In genomic region chr5:85729613-85730012, GRCm38 (mm10) we compare ENCODE assay signal across 24 mouse cellular contexts.
DNase-seq lines count a peak whose midpoint lies in the region; ATAC-seq and TF ChIP-seq lines count a peak whose summit lies in the region.
"Had no signal": no experiment of that assay in that cellular context is flagged by ENCODE, and none has a peak within 500 bp of the region (broad histone marks: within the 10 kb centered on the region; RNA-seq: fewer than 3 reads in every experiment).

No protein-coding gene starts in this region.

- TF ChIP-seq POLR2A in brain, embryonic 14.5 days (IDR thresholded peaks at IDR 0.05; ENCODE audit: borderline replicate concordance, extremely low read depth, insufficient read depth, insufficient read length, poor library complexity, severe bottlenecking): no peak

- H3K9ac ChIP-seq in forebrain, embryonic 11.5 days (ENCODE audit: low read length): no peak overlapping the region
- H3K9ac ChIP-seq in forebrain, embryonic 16.5 days (replicated peaks; ENCODE audit: low read depth, low read length): no peak overlapping the region
- no peak overlapping the region for H3K9ac ChIP-seq in limb, embryonic 12.5 days (replicated peaks)
- H3K9ac ChIP-seq in midbrain, embryonic 11.5 days (ENCODE audit: low read length): no peak overlapping the region
- H3K9ac ChIP-seq in midbrain, postnatal 0 days (replicated peaks; ENCODE audit: low read length, poor library complexity, severe bottlenecking): no peak overlapping the region

- ATAC-seq in forebrain, embryonic 11.5 days (replicated peaks; ENCODE audit: low FRiP score): 0 out of 2 replicates have a peak, but pooled peaks have one; percentile 62
- no peak for ATAC-seq in forebrain, embryonic 16.5 days
- ATAC-seq in limb, embryonic 12.5 days (ENCODE audit: insufficient number of reproducible peaks, insufficient read depth, low FRiP score, low TSS enrichment, low read depth): peak; percentile 56; the same call in 1 of the 2 replicates
- ATAC-seq in midbrain, embryonic 11.5 days (ENCODE audit: low FRiP score): peak; percentile 66; the same call in 1 of the 2 replicates
- ATAC-seq in midbrain, postnatal 0 days (ENCODE audit: low FRiP score): no peak
- ATAC-seq in cerebellum, adult (ENCODE audit: insufficient number of reproducible peaks, low FRiP score, low TSS enrichment): no peak
- ATAC-seq: activated CD4-positive, CD25-positive, alpha-beta regulatory T cell, adult 4 months; CD4-positive, CD25-positive, alpha-beta regulatory T cell, adult 4 months; Patski had no signal

- TF ChIP-seq CTCF in midbrain, postnatal 0 days (IDR thresholded peaks at IDR 0.05): no peak
- TF ChIP-seq CTCF in brain, embryonic 14.5 days (IDR thresholded peaks at IDR 0.05; ENCODE audit: borderline replicate concordance, extremely low read depth, insufficient read depth, insufficient read length): no peak

- H3K27me3 ChIP-seq in forebrain, embryonic 11.5 days (ENCODE audit: control insufficient read depth, insufficient read depth, low read length): no peaks in the 10 kb centered on the region
- H3K27me3 ChIP-seq in forebrain, embryonic 16.5 days (replicated peaks; ENCODE audit: control insufficient read depth, insufficient read depth, low read length): no peaks in the 10 kb centered on the region
- H3K27me3 ChIP-seq in limb, embryonic 12.5 days: no peaks in the 10 kb centered on the region
- H3K27me3 ChIP-seq in limb, embryonic 10.5 days (ENCODE audit: low read depth, poor library complexity, severe bottlenecking): no peaks in the 10 kb centered on the region
- no peaks in the 10 kb centered on the region for H3K27me3 ChIP-seq in midbrain, embryonic 11.5 days (ENCODE audit: control insufficient read depth, insufficient read depth, low read length)
- no peaks in the 10 kb centered on the region for H3K27me3 ChIP-seq in midbrain, postnatal 0 days (ENCODE audit: insufficient read depth, low read length)
- H3K27me3 ChIP-seq: CH12.LX had no signal

- H3K4me2 ChIP-seq in forebrain, embryonic 11.5 days (ENCODE audit: low read depth, low read length, severe bottlenecking): no peak overlapping the region
- H3K4me2 ChIP-seq in forebrain, embryonic 16.5 days (ENCODE audit: low read length): no peak overlapping the region
- no peak overlapping the region for H3K4me2 ChIP-seq in limb, embryonic 12.5 days
- no peak overlapping the region for H3K4me2 ChIP-seq in midbrain, embryonic 11.5 days
- no peak overlapping the region for H3K4me2 ChIP-seq in midbrain, postnatal 0 days (ENCODE audit: low read depth, low read length, poor library complexity, severe bottlenecking)

- no peak for DNase-seq in forebrain, embryonic 11.5 days (ENCODE audit: low spot score)
- no peak for DNase-seq in limb, embryonic 10.5 days (ENCODE audit: low spot score)
- no peak for DNase-seq in midbrain, embryonic 11.5 days (ENCODE audit: low spot score, missing footprints)
- DNase-seq in midbrain, postnatal 0 days (ENCODE audit: low spot score): no peak
- DNase-seq in brain, embryonic 14.5 days (ENCODE audit: low read depth): peak; percentile 42
- DNase-seq: adrenal gland, adult 2 months; adrenal gland, adult 8-10 months; adrenal gland, postnatal 10 days; adrenal gland, postnatal 14 days; adrenal gland, postnatal 25 days; adrenal gland, postnatal 36 days; B cell, adult 2 months; cerebellum, adult 11 months; cerebellum, adult 11-12 months; cerebellum, adult 18-20 months; cerebellum, adult 2 months had no signal

- no peak overlapping the region for H3K27ac ChIP-seq in forebrain, embryonic 11.5 days (ENCODE audit: low read depth, low read length)
- H3K27ac ChIP-seq in forebrain, embryonic 16.5 days (ENCODE audit: low read length): no peak overlapping the region
- H3K27ac ChIP-seq in limb, embryonic 12.5 days: no peak overlapping the region
- H3K27ac ChIP-seq in limb, embryonic 10.5 days: no peak overlapping the region
- H3K27ac ChIP-seq in midbrain, embryonic 11.5 days (ENCODE audit: low read depth, low read length): no peak overlapping the region
- H3K27ac ChIP-seq in midbrain, postnatal 0 days (ENCODE audit: low read depth, low read length): no peak overlapping the region

- H3K4me1 ChIP-seq in forebrain, embryonic 11.5 days (replicated peaks; ENCODE audit: control insufficient read depth, insufficient read depth, low read length): no peaks in the 10 kb centered on the region
- H3K4me1 ChIP-seq in forebrain, embryonic 16.5 days (replicated peaks; ENCODE audit: control insufficient read depth, insufficient read depth, low read length): no peaks in the 10 kb centered on the region
- H3K4me1 ChIP-seq in limb, embryonic 12.5 days (replicated peaks): 0 out of 2 replicates have a peak, but pooled peaks cover 3% of the 10 kb centered on the region
- H3K4me1 ChIP-seq in limb, embryonic 10.5 days: no peaks in the 10 kb centered on the region
- no peaks in the 10 kb centered on the region for H3K4me1 ChIP-seq in midbrain, embryonic 11.5 days (ENCODE audit: control insufficient read depth, insufficient read depth, low read length)
- no peaks in the 10 kb centered on the region for H3K4me1 ChIP-seq in midbrain, postnatal 0 days (ENCODE audit: insufficient read depth, low read length)

- WGBS in forebrain, embryonic 11.5 days: 42% methylated on average over 3 of the region's 3 CpGs
- 17% methylated on average over 3 of the region's 3 CpGs for WGBS in forebrain, embryonic 16.5 days
- WGBS in limb, embryonic 12.5 days: 52% methylated on average over 3 of the region's 3 CpGs
- 68% methylated on average over 3 of the region's 3 CpGs for WGBS in limb, embryonic 10.5 days
- WGBS in midbrain, embryonic 11.5 days: 47% methylated on average over 3 of the region's 3 CpGs
- WGBS in midbrain, postnatal 0 days: 27% methylated on average over 3 of the region's 3 CpGs

- H3K4me3 ChIP-seq in forebrain, embryonic 11.5 days (ENCODE audit: low read depth, low read length): no peak overlapping the region
- no peak overlapping the region for H3K4me3 ChIP-seq in forebrain, embryonic 16.5 days (replicated peaks; ENCODE audit: low read length)
- no peak overlapping the region for H3K4me3 ChIP-seq in limb, embryonic 12.5 days (replicated peaks)
- no peak overlapping the region for H3K4me3 ChIP-seq in limb, embryonic 10.5 days
- H3K4me3 ChIP-seq in midbrain, embryonic 11.5 days (ENCODE audit: low read depth, low read length): no peak overlapping the region
- no peak overlapping the region for H3K4me3 ChIP-seq in midbrain, postnatal 0 days (ENCODE audit: low read depth, low read length)

- H3K36me3 ChIP-seq in forebrain, embryonic 11.5 days (ENCODE audit: control insufficient read depth, insufficient read depth, low read length): no peaks in the 10 kb centered on the region
- no peaks in the 10 kb centered on the region for H3K36me3 ChIP-seq in forebrain, embryonic 16.5 days (ENCODE audit: control insufficient read depth, insufficient read depth)
- no peaks in the 10 kb centered on the region for H3K36me3 ChIP-seq in limb, embryonic 12.5 days
- H3K36me3 ChIP-seq in limb, embryonic 10.5 days: no peaks in the 10 kb centered on the region
- H3K36me3 ChIP-seq in midbrain, embryonic 11.5 days (ENCODE audit: control insufficient read depth, insufficient read depth, low read length): no peaks in the 10 kb centered on the region
- no peaks in the 10 kb centered on the region for H3K36me3 ChIP-seq in midbrain, postnatal 0 days (ENCODE audit: insufficient read depth, low read length)
- H3K36me3 ChIP-seq: G1E had no signal

- no peaks in the 10 kb centered on the region for H3K9me3 ChIP-seq in forebrain, embryonic 11.5 days (ENCODE audit: control insufficient read depth, low read length)
- no peaks in the 10 kb centered on the region for H3K9me3 ChIP-seq in forebrain, embryonic 16.5 days (ENCODE audit: control insufficient read depth, low read length)
- no peaks in the 10 kb centered on the region for H3K9me3 ChIP-seq in limb, embryonic 12.5 days
- no peaks in the 10 kb centered on the region for H3K9me3 ChIP-seq in limb, embryonic 10.5 days (replicated peaks)
- no peaks in the 10 kb centered on the region for H3K9me3 ChIP-seq in midbrain, embryonic 11.5 days (ENCODE audit: control insufficient read depth, low read length)
- H3K9me3 ChIP-seq in midbrain, postnatal 0 days (ENCODE audit: low read length): no peaks in the 10 kb centered on the region
- H3K9me3 ChIP-seq: G1E had no signal

Comparison
In these comparisons a context has a peak if more than half of its experiments do, and no peak if none do; other contexts are left out.
1. ATAC-seq: peak in forebrain, embryonic 11.5 days (single experiment), limb, embryonic 12.5 days (single experiment) and midbrain, embryonic 11.5 days (single experiment); none in forebrain, embryonic 16.5 days (single experiment), midbrain, postnatal 0 days (single experiment) and cerebellum, adult (single experiment).